Mouse (Mus musculus): Measurements from ENCODE around the gene Traf5. TPM values are rescaled to one million over a fixed set of nuclear protein-coding genes. Genes with fewer than 3 reads are reported as not detected.

The Traf5 gene
- polyA plus RNA-seq, 1 experiment, result 14.5 TPM

Other genes with a start within 250 kb of the Traf5 start
- 15.2 and 19.8 TPM in 2 replicates for gene Slc30a1, start 185.8 kb downstream of the Traf5 start, polyA plus RNA-seq (2012; rRNA removed)
- gene Rd3, start 115.2 kb downstream of the Traf5 start, polyA plus RNA-seq (2012; rRNA removed), result 0.05 and 0.14 TPM in 2 replicates
- 10.0 and 25.6 TPM in 2 replicates for gene Rcor3, start 45.5 kb upstream of the Traf5 start, polyA plus RNA-seq (2012; rRNA removed)
- 0.14 and 0.25 TPM in 2 replicates for gene Kcnh1, start 98.2 kb upstream of the Traf5 start, polyA plus RNA-seq (2012; rRNA removed)